Mouse (Mus musculus): ENCODE measurements around the gene Runx1.

DNA sequence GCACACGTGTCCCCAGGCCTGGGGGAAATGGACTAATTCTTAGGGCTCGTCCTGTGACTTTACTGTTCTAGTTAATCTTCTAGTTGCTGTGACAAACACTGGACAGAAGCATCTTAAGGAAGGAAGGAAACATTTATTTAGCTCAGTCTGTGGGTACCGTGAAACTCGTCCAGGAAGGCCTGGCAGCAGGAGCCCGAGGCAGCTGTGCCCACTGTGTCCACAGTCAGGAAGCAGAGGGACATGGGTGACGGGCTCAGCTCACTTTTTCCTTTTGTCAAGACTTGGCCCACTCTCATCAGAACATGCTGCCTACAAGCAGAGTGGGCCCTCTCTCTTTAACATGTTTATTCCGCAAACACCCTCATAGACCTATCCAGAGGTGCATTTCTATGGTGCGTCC is 18.2 kb downstream of the Runx1 start:
- TF ChIP-seq CTCF (IDR thresholded peaks at IDR 0.05; ENCODE audit: low read depth) (no peak), EP300 (IDR thresholded peaks at IDR 0.05; ENCODE audit: low read depth) (no peak)

Measured in liver, postnatal 0 days (tissue).